Mouse (Mus musculus) ES-E14 (cell line): Measurements from ENCODE around the gene Uck1. TPM values are rescaled to one million over a fixed set of nuclear protein-coding genes. Genes with fewer than 3 reads are reported as not detected.

Experiments used
- DNase-seq: peaks from one replicate; pipeline ENCODE4 v3.0.0-alpha.2; 2013; ENCODE audit warnings: low read depth, low spot score
- H3K27ac ChIP-seq: 2 replicates; pipeline ENCODE4 v1.5.1; 2012; ENCODE audit warnings: low read depth, mild to moderate bottlenecking, low read length, moderate library complexity, mixed read lengths; ENCODE audit not compliant: poor library complexity, insufficient read depth, severe bottlenecking
- H3K36me3 ChIP-seq: 2 replicates; pipeline ENCODE4 v1.6.1; 2012; ENCODE audit warnings: mild to moderate bottlenecking, low read length, moderate library complexity, mixed read lengths; ENCODE audit not compliant: control insufficient read depth, poor library complexity, insufficient read depth, severe bottlenecking
- H3K4me1 ChIP-seq, 2 experiments: fragments of 150-350 bp in 1 of 2; sonication (generic) in 1 of 2; 2 replicates each; pipeline ENCODE4 v1.6.1; 2012; ENCODE audit warnings: low read length in 2 of 2, mild to moderate bottlenecking in 1 of 2, mixed read lengths in 1 of 2; ENCODE audit not compliant: control insufficient read depth in 2 of 2, insufficient read depth in 2 of 2, poor library complexity in 1 of 2
- H3K4me3 ChIP-seq, 2 experiments: fragments of 150-350 bp in 1 of 2; sonication (generic) in 1 of 2; 2 replicates each; pipeline ENCODE4 v1.5.1; 2012; ENCODE audit warnings: low read length in 2 of 2, low read depth in 1 of 2, mild to moderate bottlenecking in 1 of 2, mixed read lengths in 1 of 2; ENCODE audit not compliant: insufficient read depth in 1 of 2, poor library complexity in 1 of 2, severe bottlenecking in 1 of 2
- H3K9ac ChIP-seq: 2 replicates; pipeline ENCODE4 v1.6.1; 2012; ENCODE audit warnings: low read depth, mild to moderate bottlenecking, low read length, mixed read lengths; ENCODE audit not compliant: poor library complexity, insufficient read depth, severe bottlenecking
- H3K9me3 ChIP-seq: fragments of 150-350 bp; sonication (generic); 2 replicates; pipeline ENCODE4 v1.6.1; 2012; ENCODE audit warnings: low read depth, mild to moderate bottlenecking, low read length; ENCODE audit not compliant: control insufficient read depth, insufficient read depth
- CHD2 ChIP-seq: IDR thresholded peaks from 2 replicates; pipeline ENCODE4 v1.6.1; 2014; ENCODE audit warnings: mild to moderate bottlenecking, low read depth, low read length, inconsistent platforms
- HCFC1 ChIP-seq: IDR thresholded peaks from 2 replicates; pipeline ENCODE4 v1.6.1; 2012; ENCODE audit warnings: low read length, inconsistent platforms, borderline replicate concordance; ENCODE audit not compliant: insufficient read depth
- MAFK ChIP-seq: IDR thresholded peaks from 2 replicates; pipeline ENCODE4 v1.6.1; 2014; ENCODE audit warnings: mild to moderate bottlenecking, low read depth, low read length, inconsistent platforms; ENCODE audit not compliant: insufficient read depth
- ZC3H11A ChIP-seq: IDR thresholded peaks from 2 replicates; pipeline ENCODE4 v1.6.1; 2012; ENCODE audit warnings: low read depth, mild to moderate bottlenecking, inconsistent platforms, low read length, borderline replicate concordance
- ZNF384 ChIP-seq: IDR thresholded peaks from 2 replicates; pipeline ENCODE4 v1.6.1; 2012; ENCODE audit warnings: low read depth, low read length, inconsistent platforms
- in situ Hi-C, 2 experiments: fragments of 600-800 bp; cut with MboI; formaldehyde crosslinking; loops; one replicate each; pipeline ENCODE4 v1.15.1; 2025; ENCODE audit warnings: low sequenced_read_pairs in 2 of 2, inconsistent platforms in 1 of 2; ENCODE audit not compliant: unreplicated experiment in 2 of 2
- total RNA-seq: library from RNA; depleted of rRNA; stranded (reverse); fragments of 300-350 nt; gene quantifications from 2 replicates; pipeline ENCODE4 v1.2.3, GENCODE M21; 2012; rRNA removed

Uck1 gene
- 52.1 and 56.8 TPM in 2 replicates for total RNA-seq

- Histone ChIP-seq H3K4me3 (peak within 1 kb of the TSS; percentile 75 to 97), H3K9me3 (no peaks in the 10 kb centered on the region), H3K27ac (peak within 1 kb of the TSS; percentile 47; the same call in 1 of the 2 replicates), H3K36me3 (peaks cover 18% of the 10 kb centered on the region), H3K9ac (peak within 1 kb of the TSS; percentile 96), H3K4me1 (peaks cover 0 to 8% of the 10 kb centered on the region in 2 experiments; a peak in 1 of 4 replicates)
- DNase-seq = peak; percentile 87
- TF ChIP-seq ZNF384 = no peak
- no peak for TF ChIP-seq CHD2
- no peak for TF ChIP-seq MAFK
- TF ChIP-seq HCFC1 = no peak
- TF ChIP-seq ZC3H11A = no peak
- in situ Hi-C loops = no loop called here
These were observed at the start of gene Uck1 for GRCm38 (mm10) chr2:32259657-32260417. TSS of gene Uck1 (minus strand) at chr2:32260159.

- Histone ChIP-seq H3K36me3 (peaks cover 34% of the 10 kb centered on the region), H3K9me3 (no peaks in the 10 kb centered on the region), H3K4me3 (no peak overlapping the region), H3K4me1 (peaks cover 0 to 8% of the 10 kb centered on the region in 2 experiments; a peak in 2 of 4 replicates), H3K9ac (no peak overlapping the region), H3K27ac (no peak overlapping the region)
- TF ChIP-seq MAFK = no peak
- no peak for TF ChIP-seq ZC3H11A
- TF ChIP-seq ZNF384 = no peak
- TF ChIP-seq CHD2 = no peak
- no peak for TF ChIP-seq HCFC1
- in situ Hi-C loops = no loop called here
- no peak for DNase-seq
These were observed 49.1 kb upstream of the Uck1 start for GRCm38 (mm10) chr2:32308870-32309568.

GRCm38 (mm10) chr2:32307941-32308760, 48.2 kb upstream of the Uck1 start:
- Histone ChIP-seq H3K27ac (no peak overlapping the region), H3K36me3 (peaks cover 42% of the 10 kb centered on the region), H3K4me1 (peaks cover 0 to 8% of the 10 kb centered on the region in 2 experiments; a peak in 2 of 4 replicates), H3K9ac (no peak overlapping the region), H3K9me3 (no peaks in the 10 kb centered on the region), H3K4me3 (no peak overlapping the region)
- in situ Hi-C loops = no loop called here
- peak; percentile 64 for DNase-seq
- TF ChIP-seq CHD2 (no peak), HCFC1 (no peak), ZNF384 (no peak), MAFK (no peak), ZC3H11A (no peak)

- H3K4me1 ChIP-seq = peaks cover 0 to 8% of the 10 kb centered on the region in 2 experiments; a peak in 2 of 4 replicates
- in situ Hi-C loops = no loop called here
- H3K4me3 ChIP-seq = no peak overlapping the region
- H3K36me3 ChIP-seq = peaks cover 48% of the 10 kb centered on the region
- no peak overlapping the region; the same call in 1 of the 2 replicates for H3K9ac ChIP-seq
- no peak for TF ChIP-seq CHD2
- no peak for TF ChIP-seq ZNF384
- no peak for TF ChIP-seq MAFK
- TF ChIP-seq ZC3H11A = no peak
- no peak for TF ChIP-seq HCFC1
- no peak overlapping the region for H3K27ac ChIP-seq
- H3K9me3 ChIP-seq = no peaks in the 10 kb centered on the region
- no peak for DNase-seq
These were observed 47.4 kb upstream of the Uck1 start for GRCm38 (mm10) chr2:32307247-32307798.
